Mouse (Mus musculus) heart, adult 2 months (tissue): Measurements from ENCODE around the gene 4930469K13Rik.

Source experiments
- CTCF ChIP-seq: fragments of 200-600 bp; IDR thresholded peaks from 2 replicates; pipeline ENCODE4 v1.8.1; 2022; ENCODE audit warnings: antibody characterized with exemption, mild to moderate bottlenecking, moderate library complexity
- EP300 ChIP-seq: fragments of 200-500 bp; IDR thresholded peaks from 2 replicates; pipeline ENCODE4 v1.6.1; 2011; ENCODE audit warnings: low read depth, low read length, control low read depth; ENCODE audit not compliant: insufficient read depth
- POLR2A ChIP-seq: fragments of 200-500 bp; IDR thresholded peaks from 2 replicates; pipeline ENCODE4 v1.6.1; 2011; ENCODE audit warnings: mild to moderate bottlenecking, low read depth, low read length, control low read depth; ENCODE audit not compliant: insufficient read depth

DNA sequence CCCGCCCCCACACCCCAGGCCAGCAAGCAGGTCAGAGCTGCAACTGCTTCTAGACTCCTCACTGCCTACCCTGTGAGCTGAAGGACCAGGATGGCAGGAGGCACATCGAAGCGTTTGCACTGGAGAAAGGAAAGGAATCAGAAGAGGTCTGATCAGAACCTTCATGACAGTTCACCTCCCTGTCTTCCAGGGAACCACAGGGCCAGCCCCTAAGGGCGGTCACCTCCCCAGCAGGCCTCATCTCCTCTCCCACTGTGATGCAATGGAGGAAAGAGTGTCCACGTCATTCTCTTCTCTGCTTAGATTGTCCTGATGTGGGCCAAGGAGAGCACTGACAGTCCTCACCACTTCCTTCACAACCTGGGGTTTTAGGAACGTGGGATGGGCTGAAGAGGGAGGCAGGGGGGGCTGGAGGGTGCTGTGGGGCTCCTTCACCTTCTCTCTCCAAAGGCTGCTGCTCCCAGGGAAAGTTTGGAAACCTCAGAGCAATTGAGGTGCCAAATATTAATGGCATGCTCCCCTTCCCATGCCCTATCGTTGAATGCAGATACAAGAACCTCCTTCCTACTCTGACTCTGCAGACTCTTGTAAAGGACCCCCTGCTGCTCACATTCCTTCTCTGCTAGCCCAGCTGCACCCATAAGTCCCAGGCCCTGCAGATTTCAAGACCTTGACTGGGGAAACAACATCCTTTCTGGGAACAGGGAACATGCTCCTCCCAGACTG, 88.1 kb downstream of the 4930469K13Rik start:
- TF ChIP-seq POLR2A (no peak), CTCF (no peak), EP300 (no peak)
